ENCODE assay signal across 8 mouse cellular contexts in the genomic region with DNA sequence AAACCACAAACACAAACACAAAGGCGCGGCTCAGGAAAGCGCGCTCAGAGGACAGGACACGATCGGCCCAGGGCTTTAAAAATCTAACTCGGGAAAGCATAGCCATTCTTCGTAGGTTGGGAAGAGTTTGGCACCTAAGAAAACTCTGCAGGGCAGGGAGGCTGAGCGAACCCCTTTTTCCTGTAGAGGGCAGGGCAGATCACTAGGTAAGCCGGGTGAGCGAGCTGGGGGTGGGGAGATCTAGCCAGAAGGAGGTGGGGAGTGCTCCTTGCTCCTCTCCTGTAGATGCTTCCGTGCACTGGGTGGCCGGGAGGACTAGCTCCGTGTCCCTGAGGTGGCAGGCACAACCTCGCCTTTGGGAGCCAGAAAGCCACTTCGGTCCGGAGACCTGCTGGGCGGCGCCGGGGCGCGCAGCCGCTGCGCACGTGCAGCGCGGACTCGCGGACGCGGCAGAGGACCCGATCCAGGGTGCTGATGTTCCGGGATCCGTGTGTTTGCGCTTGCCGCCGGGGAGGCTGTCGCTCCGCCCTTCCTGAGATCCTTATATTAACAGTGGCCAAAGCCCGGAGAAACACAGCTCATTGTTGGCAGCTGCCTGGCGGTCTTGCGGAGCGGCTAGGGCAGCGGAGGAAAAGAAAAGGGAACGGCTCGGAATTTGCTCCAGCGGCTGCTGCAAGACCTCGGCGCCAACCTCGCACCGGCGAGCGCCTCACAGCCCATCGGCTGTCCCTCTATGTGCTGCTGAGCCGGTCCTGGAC. TPM values are rescaled to one million over a fixed set of nuclear protein-coding genes. Genes with fewer than 3 reads are reported as not detected.
A peak's percentile ranks its signal among the peaks of the same experiment; 100 is the strongest.
DNase-seq lines count a peak whose midpoint lies in the region; ATAC-seq and TF ChIP-seq lines count a peak whose summit lies in the region.

Gene Cited2, plus strand, starts transcription at position 566 of the 758 bp plus-strand sequence.

- H3K27ac ChIP-seq in forebrain, postnatal 0 days (ENCODE audit: low read depth, low read length): peak within 1 kb of the TSS; percentile 99
- peak within 1 kb of the TSS; percentile 99 for H3K27ac ChIP-seq in lung, embryonic 15.5 days

- no peak for TF ChIP-seq CTCF in G1E (IDR thresholded peaks at IDR 0.05; ENCODE audit: low read depth, low read length)
- TF ChIP-seq CTCF in forebrain, postnatal 0 days (IDR thresholded peaks at IDR 0.05; ENCODE audit: low read depth): peak; percentile 66

- H3K36me3 ChIP-seq in G1E (replicated peaks): peaks cover 18% of the 10 kb centered on the region
- no peaks in the 10 kb centered on the region for H3K36me3 ChIP-seq in forebrain, postnatal 0 days (ENCODE audit: insufficient read depth)
- H3K36me3 ChIP-seq in lung, embryonic 15.5 days: no peaks in the 10 kb centered on the region

- H3K9ac ChIP-seq in forebrain, postnatal 0 days: peak within 1 kb of the TSS; percentile 97
- H3K9ac ChIP-seq in lung, embryonic 15.5 days: peak within 1 kb of the TSS; percentile 85

- under 1% methylated on average over 54 of the region's 55 CpGs for WGBS in forebrain, postnatal 0 days
- under 1% methylated on average over 55 of the region's 55 CpGs for WGBS in lung, embryonic 15.5 days

- ATAC-seq in G1E (ENCODE audit: extremely low read depth, insufficient number of reproducible peaks, low FRiP score, poor library complexity, severe bottlenecking): peak; percentile 35
- peak; percentile 82 for ATAC-seq in forebrain, postnatal 0 days
- ATAC-seq in lung, embryonic 15.5 days (ENCODE audit: borderline replicate concordance, extremely low read depth, low FRiP score, low TSS enrichment): peak; percentile 83

- peaks cover 69% of the 10 kb centered on the region for H3K4me1 ChIP-seq in G1E (ENCODE audit: insufficient read depth, low read depth, low read length)
- peaks cover 8% of the 10 kb centered on the region; the same call in 1 of the 2 replicates for H3K4me1 ChIP-seq in forebrain, postnatal 0 days (ENCODE audit: insufficient read depth)
- peaks cover 27% of the 10 kb centered on the region for H3K4me1 ChIP-seq in lung, embryonic 15.5 days

- H3K9me3 ChIP-seq in G1E (replicated peaks): no peaks in the 10 kb centered on the region
- no peaks in the 10 kb centered on the region for H3K9me3 ChIP-seq in forebrain, postnatal 0 days (ENCODE audit: low read length)
- no peaks in the 10 kb centered on the region for H3K9me3 ChIP-seq in lung, embryonic 15.5 days

- H3K4me3 ChIP-seq in G1E (ENCODE audit: low read depth, low read length): peak within 1 kb of the TSS; percentile 98
- H3K4me3 ChIP-seq in forebrain, postnatal 0 days (ENCODE audit: low read depth, low read length): peak within 1 kb of the TSS; percentile 96
- H3K4me3 ChIP-seq in lung, embryonic 15.5 days: peak within 1 kb of the TSS; percentile 95

- DNase-seq in G1E (ENCODE audit: low spot score): peak; percentile 76
- DNase-seq in cerebellum, adult 18-20 months: peak; percentile 94 to 100
- peak; percentile 98 for DNase-seq in forebrain, postnatal 0 days
- DNase-seq in heart, postnatal 4 days: peak; percentile 100
- peak; percentile 90 to 98 for DNase-seq in layer of hippocampus, adult 8-10 months (ENCODE audit: low spot score in 2 of 2)
- peak; percentile 91 for DNase-seq in ovary, adult 18-20 months (ENCODE audit: low spot score)
- DNase-seq in thymus, postnatal 0 days (ENCODE audit: low spot score): peak; percentile 95

- H3K27me3 ChIP-seq in G1E (ENCODE audit: insufficient read depth, low read length): no peaks in the 10 kb centered on the region
- H3K27me3 ChIP-seq in forebrain, postnatal 0 days (ENCODE audit: insufficient read depth, low read length): no peaks in the 10 kb centered on the region
- no peaks in the 10 kb centered on the region for H3K27me3 ChIP-seq in lung, embryonic 15.5 days

- H3K4me2 ChIP-seq in forebrain, postnatal 0 days (ENCODE audit: low read depth): peak within 1 kb of the TSS; percentile 73
- H3K4me2 ChIP-seq in lung, embryonic 15.5 days: peak within 1 kb of the TSS; percentile 83

RNA-seq across cellular contexts. Expression of gene Cited2, which starts in this region (rescaled TPM):
- total RNA-seq in G1E (2014; fragmentation: Nextera tagmentation) (273 and 316 TPM in 2 replicates), G1E (2017) (23.8 and 26.8 TPM in 2 replicates)
- polyA plus RNA-seq in G1E (2012): 231 and 269 TPM in 2 replicates
- total RNA-seq in forebrain, postnatal 0 days (2014; rRNA removed): 66.1 and 82.8 TPM in 2 replicates
- 51.6 and 57.7 TPM in 2 replicates for polyA plus RNA-seq in forebrain, postnatal 0 days (2015; fragmentation: Nextera tagmentation; extraction: Ambion mirVana)
- 10 to 100 TPM; 20.9 to 22.8 TPM for total RNA-seq in heart, postnatal 4 days (2021)
- total RNA-seq in layer of hippocampus, adult 8-10 months (2022): 10 to 100 TPM; 27.9 to 31.6 (median 29.2) TPM
- 32.5 and 32.8 TPM in 2 replicates for polyA plus RNA-seq in lung, embryonic 15.5 days (2015; fragmentation: Nextera tagmentation; extraction: Ambion mirVana)
- 17.7 and 19.9 TPM in 2 replicates for polyA plus RNA-seq in thymus, postnatal 0 days (2015; fragmentation: Nextera tagmentation; extraction: Ambion mirVana)

Comparison
In these comparisons a context has a peak if more than half of its experiments do, and no peak if none do; other contexts are left out.
1. Peak in every context shown above with its lines: DNase-seq, ATAC-seq, H3K4me3 ChIP-seq and H3K27ac ChIP-seq.